In the genomic region with DNA sequence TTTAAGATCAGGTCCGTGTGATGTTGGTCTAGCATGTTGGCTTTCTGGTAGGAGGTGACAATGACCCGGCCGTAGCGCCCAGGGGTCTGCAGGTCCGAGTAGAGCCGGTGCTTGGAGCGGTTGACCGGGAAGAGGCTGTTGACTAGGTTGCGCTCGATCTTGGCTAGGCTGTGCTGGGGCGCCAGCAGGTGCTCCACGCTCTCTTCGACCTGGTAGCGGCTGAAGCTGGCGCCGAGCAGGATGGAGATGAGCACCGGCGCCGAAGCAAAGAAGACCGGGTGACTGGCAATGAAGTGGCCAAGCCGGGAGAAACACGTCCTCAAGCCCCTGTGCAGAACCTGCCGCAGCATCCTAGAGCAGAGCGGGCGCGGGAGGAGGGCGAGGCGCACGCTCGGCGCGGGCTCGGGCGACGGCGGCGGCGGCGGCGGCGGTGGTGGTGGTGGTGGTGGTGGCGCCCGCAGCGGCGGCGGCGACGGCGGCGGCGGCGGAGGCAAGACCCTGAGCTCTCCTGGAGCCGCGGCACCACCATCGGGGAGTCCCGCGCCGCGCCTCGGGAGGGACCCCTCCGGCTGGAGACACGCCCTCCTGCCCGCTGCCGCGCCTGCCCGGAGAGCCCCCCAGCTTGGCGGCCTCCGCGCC, we compare ENCODE assay signal across 8 mouse cellular contexts. TPM values are rescaled to one million over a fixed set of nuclear protein-coding genes. Genes with fewer than 3 reads are reported as not detected.
DNase-seq lines count a peak whose midpoint lies in the region; ATAC-seq and TF ChIP-seq lines count a peak whose summit lies in the region.

No protein-coding gene starts in this region.

- ATAC-seq in lung, embryonic 15.5 days (ENCODE audit: borderline replicate concordance, extremely low read depth, low FRiP score, low TSS enrichment): peak; percentile 49; the same call in 1 of the 2 replicates
- ATAC-seq in frontal cortex, adult (ENCODE audit: low TSS enrichment): peak; percentile 29
- ATAC-seq in monocyte, adult 5-6 weeks (replicated peaks; ENCODE audit: insufficient number of reproducible peaks, low FRiP score, low TSS enrichment, poor library complexity, severe bottlenecking): 0 out of 2 replicates have a peak, but pooled peaks have one; percentile 9

- no peak overlapping the region for H3K27ac ChIP-seq in lung, embryonic 15.5 days
- H3K27ac ChIP-seq in cerebellum, adult 2 months (ENCODE audit: insufficient read depth, low read length): peak overlapping the region; percentile 98

- peaks cover 4% of the 10 kb centered on the region; the same call in 1 of the 2 replicates for H3K4me1 ChIP-seq in lung, embryonic 15.5 days
- H3K4me1 ChIP-seq in lung, adult 2 months (ENCODE audit: control insufficient read depth, insufficient read depth, low read length): no peaks in the 10 kb centered on the region
- no peaks in the 10 kb centered on the region for H3K4me1 ChIP-seq in cerebellum, adult 2 months (ENCODE audit: control insufficient read depth, insufficient read depth, low read length)

- peak overlapping the region; percentile 43 for H3K4me3 ChIP-seq in lung, embryonic 15.5 days
- no peak overlapping the region for H3K4me3 ChIP-seq in lung, adult 2 months (replicated peaks; ENCODE audit: extremely low read depth, low read depth, low read length)
- H3K4me3 ChIP-seq in cerebellum, adult 2 months (replicated peaks; ENCODE audit: insufficient read depth, low read depth, low read length): peak overlapping the region; percentile 97

- no peak for TF ChIP-seq POLR2A in lung, adult 2 months (IDR thresholded peaks at IDR 0.05; ENCODE audit: borderline replicate concordance, extremely low read depth, low read depth, low read length)
- 0 out of 2 replicates have a peak, but pooled peaks have one; percentile 22 for TF ChIP-seq POLR2A in cerebellum, adult 2 months (IDR thresholded peaks at IDR 0.05; ENCODE audit: borderline replicate concordance, insufficient read depth, low read length)

- H3K9ac ChIP-seq in lung, embryonic 15.5 days: no peak overlapping the region

- peak overlapping the region; percentile 87 for H3K4me2 ChIP-seq in lung, embryonic 15.5 days

- intact Hi-C loops in left cerebral cortex, postnatal 25 days (cut with DNase I): loop anchor here (10.0 kb wide), 1 partner anchor 1682 kb away; no protein-coding TSS in a partner anchor

- DNase-seq in lung, adult 2 months: no peak
- DNase-seq in cerebellum, adult 2 months: peak; percentile 61 to 73
- DNase-seq in left cerebral cortex, postnatal 25 days (ENCODE audit: low spot score in 2 of 2): peak; percentile 27 to 39
- DNase-seq in ovary, adult 18-20 months (ENCODE audit: low spot score): no peak
- DNase-seq in adrenal gland, adult 18-20 months (ENCODE audit: low spot score in 2 of 2): no peak

- TF ChIP-seq CTCF in lung, adult 2 months (IDR thresholded peaks at IDR 0.05; ENCODE audit: insufficient read depth, low read length): no peak
- TF ChIP-seq CTCF in cerebellum, adult 2 months (IDR thresholded peaks at IDR 0.05; ENCODE audit: borderline replicate concordance, insufficient read depth, low read depth, low read length): no peak

- peaks cover 49% of the 10 kb centered on the region for H3K27me3 ChIP-seq in lung, embryonic 15.5 days
- H3K27me3 ChIP-seq in cerebellum, adult 2 months (ENCODE audit: control insufficient read depth, insufficient read depth, low read length): no peaks in the 10 kb centered on the region

- no peaks in the 10 kb centered on the region for H3K36me3 ChIP-seq in lung, embryonic 15.5 days

- H3K9me3 ChIP-seq in lung, embryonic 15.5 days: no peaks in the 10 kb centered on the region

- WGBS in lung, embryonic 15.5 days: 9% methylated on average over 19 of the region's 69 CpGs
- 33% methylated on average over 64 of the region's 69 CpGs for WGBS in lung, adult 2 months
- WGBS in cerebellum, adult 2 months: 15% methylated on average over 39 of the region's 69 CpGs

RNA-seq across cellular contexts. Expression of gene Ptchd1, which starts 0.5 kb away (rescaled TPM):
- 0.29 and 0.49 TPM in 2 replicates for polyA plus RNA-seq in lung, embryonic 15.5 days (2015; fragmentation: Nextera tagmentation; extraction: Ambion mirVana)
- 0.22 and 0.46 TPM in 2 replicates for polyA plus RNA-seq in lung, adult 2 months (2012; rRNA removed)
- 11.9 and 15.9 TPM in 2 replicates for polyA plus RNA-seq in cerebellum, adult 2 months (2012; rRNA removed)
- total RNA-seq in left cerebral cortex, postnatal 25 days (2021): 10 to 100 TPM; 18.8 to 19.6 TPM
- total RNA-seq in monocyte, adult 5-6 weeks (2017): 0.53 to 1.1 TPM (median 1.1 TPM) in 3 replicates
- total RNA-seq in adrenal gland, adult 18-20 months (2021): under 1 TPM; 0.17 to 0.45 TPM

RNA-seq across cellular contexts. Expression of gene Gm15155, which starts 1.5 kb away (rescaled TPM):
- not detected in 2 replicates for polyA plus RNA-seq in lung, embryonic 15.5 days (2015; fragmentation: Nextera tagmentation; extraction: Ambion mirVana)
- not detected in 2 replicates for polyA plus RNA-seq in lung, adult 2 months (2012; rRNA removed)
- polyA plus RNA-seq in cerebellum, adult 2 months (2012; rRNA removed): 0.11 TPM in 1 of 2 replicates, not detected in the other
- total RNA-seq in left cerebral cortex, postnatal 25 days (2021): 1 to 10 TPM; 1.0 to 1.7 TPM
- not detected in 3 replicates for total RNA-seq in monocyte, adult 5-6 weeks (2017)
- total RNA-seq in adrenal gland, adult 18-20 months (2021): not detected

Comparison
In these comparisons a context has a peak if more than half of its experiments do, and no peak if none do; other contexts are left out.
1. DNase-seq: peak in cerebellum, adult 2 months (2 of 2) and left cerebral cortex, postnatal 25 days (2 of 2); none in lung, adult 2 months (single experiment), ovary, adult 18-20 months (single experiment) and adrenal gland, adult 18-20 months (0 of 2).
2. Peak in every context shown above with its lines, with median percentiles within 50 percentile points of each other: ATAC-seq.